Mouse (Mus musculus) forebrain, embryonic 14.5 days (tissue): ENCODE results near the gene Orai1. TPM values are rescaled to one million over a fixed set of nuclear protein-coding genes. Genes with fewer than 3 reads are reported as not detected.

Experiments used
- ATAC-seq: fragments of 200-750 bp; cut with Nextera tagmentation; 2 replicates; pipeline ENCODE4 v1.8.0; 2017; ENCODE audit warnings: mild to moderate bottlenecking, moderate library complexity
- DNase-seq: peaks from one replicate; pipeline ENCODE4 v3.0.0-alpha.2; 2015; ENCODE audit warnings: low spot score
- H3K27ac ChIP-seq: fragments of 300-500 bp; sonication (generic); 2 replicates; pipeline ENCODE4 v1.5.1; 2014; ENCODE audit warnings: low read depth, mild to moderate bottlenecking, control low read depth, low read length, moderate library complexity
- H3K27me3 ChIP-seq: fragments of 300-500 bp; sonication (generic); replicated peaks from 2 replicates; pipeline ENCODE4 v1.6.1; 2014; ENCODE audit warnings: low read length, control low read depth, mixed read lengths; ENCODE audit not compliant: control insufficient read depth, insufficient read depth
- H3K36me3 ChIP-seq: fragments of 300-500 bp; sonication (generic); 2 replicates; pipeline ENCODE4 v1.6.1; 2014; ENCODE audit warnings: low read length, control low read depth; ENCODE audit not compliant: control insufficient read depth, insufficient read depth
- H3K4me1 ChIP-seq: fragments of 300-500 bp; sonication (generic); 2 replicates; pipeline ENCODE4 v1.6.1; 2014; ENCODE audit warnings: antibody characterized with exemption, low read length, control low read depth; ENCODE audit not compliant: control insufficient read depth, insufficient read depth
- H3K4me2 ChIP-seq: fragments of 300-500 bp; sonication (generic); 2 replicates; pipeline ENCODE4 v1.6.1; 2014; ENCODE audit warnings: mild to moderate bottlenecking, control low read depth, low read length
- H3K4me3 ChIP-seq: fragments of 300-500 bp; sonication (generic); 2 replicates; pipeline ENCODE4 v1.5.1; 2014; ENCODE audit warnings: low read depth, low read length, control low read depth
- H3K9ac ChIP-seq: fragments of 300-500 bp; sonication (generic); 2 replicates; pipeline ENCODE4 v1.6.1; 2014; ENCODE audit warnings: mild to moderate bottlenecking, low read length, control low read depth, moderate library complexity
- H3K9me3 ChIP-seq: fragments of 300-500 bp; sonication (generic); replicated peaks from 2 replicates; pipeline ENCODE4 v1.6.1; 2016; ENCODE audit warnings: low read length, control low read depth, mixed read lengths; ENCODE audit not compliant: control insufficient read depth
- WGBS: fragments of 180-500 bp; shearing (Covaris S2); extraction: QIAGEN DNeasy Blood & Tissue Kit; methylation state at CpG from one replicate; pipeline ENCODE4 v1.1.7; 2014; 5-methylcytosine and 5-hydroxymethylcytosine counted together
- polyA plus RNA-seq: library from polyadenylated mRNA; unstranded; fragments of >200 nt; fragmentation: Nextera tagmentation; extraction: Ambion mirVana; gene quantifications from 2 replicates; pipeline ENCODE4 v1.2.1, GENCODE M21; 2014

The Orai1 gene
- polyA plus RNA-seq, 1 experiment from 2014 or later: 13.8 TPM

DNA sequence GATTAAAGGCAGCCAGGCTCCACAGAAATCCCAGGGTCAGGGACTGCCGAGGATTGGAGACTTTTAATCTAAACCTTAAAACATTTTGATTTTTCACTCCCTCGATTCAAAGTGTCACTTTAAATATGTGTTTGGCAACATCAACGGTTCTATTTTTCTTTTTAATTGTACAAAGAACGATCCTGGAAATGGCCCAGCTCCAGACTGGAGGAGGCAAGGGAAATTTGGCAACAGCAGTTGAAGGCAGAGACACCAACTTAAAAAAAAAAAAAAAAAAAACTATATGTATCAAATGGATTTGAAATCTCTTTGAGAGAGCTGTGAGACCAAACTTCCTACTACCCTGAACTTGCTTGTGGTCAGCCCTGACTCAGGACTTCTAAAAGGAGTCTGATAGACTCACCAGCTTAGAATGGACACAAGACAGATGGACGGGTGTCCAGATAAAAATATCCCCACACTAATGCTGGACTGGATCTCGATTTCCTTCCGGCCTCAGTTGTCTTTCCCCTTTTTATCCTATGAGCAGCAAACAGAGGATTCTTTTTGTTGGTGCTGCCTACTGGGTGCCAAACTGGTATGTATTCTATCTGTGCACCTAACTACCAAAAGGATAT lies 5.9 kb upstream of the Orai1 start:
- ATAC-seq (no peak), DNase-seq (peak; percentile 64)
- Histone ChIP-seq H3K36me3 (no peaks in the 10 kb centered on the region), H3K4me3 (no peak overlapping the region), H3K9ac (no peak overlapping the region), H3K4me2 (no peak overlapping the region), H3K9me3 (no peaks in the 10 kb centered on the region), H3K4me1 (peaks cover 13% of the 10 kb centered on the region), H3K27ac (peak overlapping the region; percentile 65), H3K27me3 (no peaks in the 10 kb centered on the region)
- 65% methylated on average over 7 of the region's 7 CpGs for WGBS

DNA sequence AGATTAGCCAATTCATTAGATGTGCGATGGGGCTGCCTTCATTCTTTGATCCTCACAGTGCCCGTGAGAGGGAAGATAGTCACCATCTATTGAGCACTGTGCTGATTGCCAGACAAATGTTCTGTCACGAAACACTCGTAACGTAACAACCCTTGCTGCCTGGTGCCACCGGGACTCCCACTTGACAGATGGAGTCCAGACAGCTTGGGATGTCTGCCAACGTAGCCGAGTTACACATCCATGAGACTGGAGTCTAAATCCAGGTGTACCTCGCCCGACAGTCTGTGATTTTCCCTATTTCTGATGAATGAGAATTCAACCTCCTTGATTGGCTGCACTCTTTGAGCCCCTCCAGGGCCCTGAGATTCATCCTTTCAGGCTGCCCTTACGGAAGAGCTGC lies 5.0 kb upstream of the Orai1 start:
- peak; percentile 85 for DNase-seq
- no peaks in the 10 kb centered on the region for H3K9me3 ChIP-seq
- no peak overlapping the region for H3K4me3 ChIP-seq
- peak; percentile 21; the same call in 1 of the 2 replicates for ATAC-seq
- H3K9ac ChIP-seq: no peak overlapping the region
- H3K36me3 ChIP-seq: no peaks in the 10 kb centered on the region
- H3K4me2 ChIP-seq: no peak overlapping the region
- peak overlapping the region; percentile 65 for H3K27ac ChIP-seq
- peaks cover 13% of the 10 kb centered on the region for H3K4me1 ChIP-seq
- no peaks in the 10 kb centered on the region for H3K27me3 ChIP-seq
- 51% methylated on average over 11 of the region's 11 CpGs for WGBS

DNA sequence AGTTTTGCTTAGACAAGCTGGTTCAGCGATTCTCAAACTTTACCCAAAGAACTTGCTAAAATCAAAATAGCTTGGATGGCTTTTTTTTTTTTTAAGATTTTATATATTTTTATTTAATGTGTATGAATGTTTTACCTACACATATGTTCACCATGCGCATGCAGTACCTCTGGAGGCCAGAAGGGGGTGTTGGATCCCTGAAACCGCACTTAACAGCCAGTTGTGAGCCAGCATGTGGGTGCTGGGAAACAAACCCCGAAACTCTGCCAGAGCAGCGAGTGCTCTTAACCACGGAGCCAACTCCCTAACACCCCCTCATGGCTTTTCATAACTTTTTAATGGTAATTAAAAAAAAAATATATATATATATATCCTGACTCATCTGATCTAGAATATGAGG lies 4.1 kb upstream of the Orai1 start:
- ATAC-seq (no peak), DNase-seq (no peak)
- H3K9me3 ChIP-seq: no peaks in the 10 kb centered on the region
- H3K9ac ChIP-seq: no peak overlapping the region
- no peak overlapping the region for H3K27ac ChIP-seq
- no peaks in the 10 kb centered on the region for H3K27me3 ChIP-seq
- H3K4me2 ChIP-seq: no peak overlapping the region
- H3K4me3 ChIP-seq: no peak overlapping the region
- peaks cover 15% of the 10 kb centered on the region for H3K4me1 ChIP-seq
- no peaks in the 10 kb centered on the region for H3K36me3 ChIP-seq
- WGBS: 89% methylated on average over 6 of the region's 6 CpGs

DNA sequence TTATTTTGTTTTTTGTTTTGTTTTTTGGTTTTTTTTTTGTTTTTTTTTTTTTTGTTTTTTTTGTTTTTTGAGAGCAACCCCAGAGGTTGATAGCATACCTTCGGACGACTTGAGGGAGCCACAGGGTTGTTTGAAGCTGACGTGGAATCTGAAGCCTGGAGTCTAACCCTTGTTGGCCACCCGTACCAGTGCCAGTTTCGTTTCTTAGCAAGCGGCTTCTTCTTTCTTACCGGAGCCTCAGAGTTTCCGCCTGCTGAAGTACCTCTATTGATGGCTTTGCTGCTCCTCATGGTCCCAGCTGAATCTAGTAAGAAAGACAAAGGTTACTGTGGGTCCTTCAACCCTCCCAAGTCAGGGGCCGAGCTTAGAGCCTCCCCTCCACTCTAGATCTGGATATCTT lies 3.2 kb upstream of the Orai1 start:
- no peak overlapping the region for H3K4me3 ChIP-seq
- ATAC-seq: no peak

DNA sequence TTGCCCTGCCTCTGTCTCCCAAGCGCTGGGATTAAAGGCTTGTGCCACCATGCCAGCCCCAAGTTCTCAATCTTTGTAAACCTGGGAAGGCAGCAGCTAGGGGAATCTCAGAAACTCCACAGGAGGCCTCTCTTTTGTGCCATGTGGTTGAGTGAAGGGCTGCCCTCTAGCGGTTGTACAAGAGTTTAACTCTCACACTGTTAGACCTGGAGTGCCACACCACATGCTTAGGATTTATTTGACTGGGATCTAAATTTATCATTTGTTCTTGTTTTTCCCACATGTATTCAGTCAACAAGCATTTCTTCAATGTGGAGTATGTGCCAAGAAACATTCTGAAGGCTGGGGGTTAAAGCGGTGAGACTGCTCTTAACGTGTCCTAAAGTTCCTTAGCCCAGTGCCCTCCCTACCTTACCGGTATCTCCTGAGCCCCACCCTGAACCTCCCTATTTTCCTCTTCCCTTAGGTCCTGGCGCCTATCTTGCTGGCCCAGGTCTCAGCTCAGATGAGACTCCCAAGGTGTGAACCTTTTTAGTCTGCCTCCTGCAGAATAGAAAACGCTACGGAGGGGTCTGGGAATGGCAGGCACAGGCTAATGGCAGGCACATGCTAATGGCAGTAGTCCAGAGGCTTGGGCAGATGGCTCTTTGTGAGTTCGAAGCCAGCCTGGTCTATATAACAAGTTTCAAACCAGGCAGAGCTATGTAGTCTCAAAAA lies 1.1 kb upstream of the Orai1 start:
- H3K27ac ChIP-seq: no peak overlapping the region
- H3K4me3 ChIP-seq: no peak overlapping the region
- DNase-seq (peak; percentile 91), ATAC-seq (peak; percentile 38)
- no peak overlapping the region for H3K9ac ChIP-seq
- H3K4me1 ChIP-seq: peaks cover 19% of the 10 kb centered on the region
- no peaks in the 10 kb centered on the region for H3K27me3 ChIP-seq
- no peaks in the 10 kb centered on the region for H3K9me3 ChIP-seq
- no peak overlapping the region for H3K4me2 ChIP-seq
- H3K36me3 ChIP-seq: no peaks in the 10 kb centered on the region
- 54% methylated on average over 9 of the region's 9 CpGs for WGBS

More for the DNA sequence above, 3.2 kb upstream of the Orai1 start:
- peaks cover 15% of the 10 kb centered on the region for H3K4me1 ChIP-seq
- no peak overlapping the region for H3K9ac ChIP-seq
- no peaks in the 10 kb centered on the region for H3K36me3 ChIP-seq
- H3K27me3 ChIP-seq: no peaks in the 10 kb centered on the region
- no peaks in the 10 kb centered on the region for H3K9me3 ChIP-seq
- WGBS: 94% methylated on average over 9 of the region's 9 CpGs
- H3K4me2 ChIP-seq: no peak overlapping the region
- no peak for DNase-seq
- H3K27ac ChIP-seq: no peak overlapping the region

DNA sequence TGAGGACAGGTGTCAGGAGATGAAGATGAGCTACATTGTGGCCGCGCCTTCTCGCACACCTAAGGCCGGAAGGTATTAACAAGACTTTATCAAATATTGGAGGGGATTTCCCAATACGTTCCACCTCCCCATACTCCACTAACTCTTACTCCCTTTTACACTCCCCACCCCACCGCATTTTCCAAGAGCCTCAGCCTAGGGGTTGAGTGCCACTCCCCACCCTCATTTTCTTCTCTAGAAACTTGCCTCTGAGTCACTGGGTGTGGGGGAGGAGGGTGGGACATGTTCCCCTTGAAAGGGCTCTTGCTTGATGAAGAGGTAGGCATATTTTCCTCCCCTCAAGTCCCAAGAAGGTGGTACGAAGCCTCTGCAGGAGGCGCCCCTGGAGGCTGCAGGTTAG lies 1.0 kb downstream of the Orai1 start:
- 25% methylated on average over 8 of the region's 8 CpGs for WGBS
- Histone ChIP-seq H3K4me1 (peaks cover 20% of the 10 kb centered on the region), H3K9ac (peak overlapping the region; percentile 77), H3K27me3 (no peaks in the 10 kb centered on the region), H3K4me2 (peak overlapping the region; percentile 86), H3K9me3 (no peaks in the 10 kb centered on the region), H3K4me3 (peak overlapping the region; percentile 70), H3K27ac (0 out of 2 replicates have a peak overlapping the region, but pooled peaks have one; percentile 90), H3K36me3 (no peaks in the 10 kb centered on the region)
- DNase-seq (no peak), ATAC-seq (no peak)

DNA sequence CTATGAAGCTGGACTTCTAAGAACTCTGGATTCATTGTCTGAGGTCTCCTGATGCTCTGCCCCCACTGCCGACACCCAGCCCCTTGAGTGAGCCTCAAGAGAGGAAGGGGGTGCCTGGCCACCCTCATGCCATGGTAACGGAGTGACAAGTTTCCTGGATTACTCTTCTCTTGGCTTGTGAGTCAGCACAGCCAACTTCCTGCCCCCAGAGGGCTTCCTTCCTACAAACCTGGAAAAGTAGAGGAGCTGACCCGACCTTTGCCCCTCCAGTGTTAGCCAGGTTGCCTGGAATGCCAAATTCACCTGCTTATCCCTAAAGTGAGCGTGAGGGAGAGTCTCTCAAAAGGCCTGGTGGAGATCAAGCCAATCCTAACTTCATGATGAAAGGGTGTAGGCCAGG lies 2.6 kb downstream of the Orai1 start:
- H3K4me3 ChIP-seq: no peak overlapping the region
- H3K27ac ChIP-seq: no peak overlapping the region
- H3K36me3 ChIP-seq: no peaks in the 10 kb centered on the region
- 88% methylated on average over 4 of the region's 4 CpGs for WGBS
- DNase-seq (no peak), ATAC-seq (no peak)
- H3K27me3 ChIP-seq: no peaks in the 10 kb centered on the region
- peaks cover 20% of the 10 kb centered on the region for H3K4me1 ChIP-seq
- H3K4me2 ChIP-seq: no peak overlapping the region
- H3K9ac ChIP-seq: no peak overlapping the region
- no peaks in the 10 kb centered on the region for H3K9me3 ChIP-seq

DNA sequence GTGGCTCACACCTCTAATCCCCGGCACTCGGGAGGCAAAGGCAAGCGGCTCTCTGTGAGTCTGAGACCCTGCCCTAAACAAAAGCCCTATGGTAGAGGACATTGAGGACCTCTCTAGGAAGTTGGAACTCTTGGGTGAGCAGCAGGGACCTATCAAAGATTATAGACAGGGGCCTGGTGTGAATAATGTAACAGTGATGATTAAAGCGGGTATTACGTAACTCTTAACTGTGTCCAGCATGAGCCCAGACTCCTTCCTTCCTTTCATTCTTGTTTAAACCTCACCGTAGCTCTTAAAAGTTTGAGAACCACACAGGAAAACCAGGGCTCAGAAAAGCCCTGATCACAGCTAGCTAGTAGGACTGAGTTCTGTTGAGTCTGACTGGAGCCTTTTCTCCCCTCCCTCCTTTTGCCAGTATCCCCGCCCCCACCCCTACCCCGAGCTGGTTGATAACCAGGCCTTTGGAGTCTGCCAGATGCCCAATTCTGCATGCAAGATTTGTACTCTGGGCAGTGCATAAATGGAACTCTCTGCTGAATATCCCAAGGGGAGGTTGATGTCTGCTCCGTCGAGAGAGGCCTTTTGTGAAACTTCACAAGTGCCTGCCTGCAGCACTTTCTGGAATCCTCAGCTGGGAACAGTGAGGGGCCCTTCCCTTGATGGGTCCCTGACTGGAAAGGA lies 4.6 kb downstream of the Orai1 start:
- Histone ChIP-seq H3K9ac (peak overlapping the region; percentile 30; the same call in 1 of the 2 replicates), H3K27me3 (no peaks in the 10 kb centered on the region), H3K4me1 (peaks cover 20% of the 10 kb centered on the region), H3K9me3 (no peaks in the 10 kb centered on the region), H3K4me3 (no peak overlapping the region), H3K36me3 (no peaks in the 10 kb centered on the region), H3K27ac (peak overlapping the region; percentile 61), H3K4me2 (peak overlapping the region; percentile 13; the same call in 1 of the 2 replicates)
- DNase-seq (peak; percentile 82), ATAC-seq (peak; percentile 46)
- 33% methylated on average over 10 of the region's 10 CpGs for WGBS

DNA sequence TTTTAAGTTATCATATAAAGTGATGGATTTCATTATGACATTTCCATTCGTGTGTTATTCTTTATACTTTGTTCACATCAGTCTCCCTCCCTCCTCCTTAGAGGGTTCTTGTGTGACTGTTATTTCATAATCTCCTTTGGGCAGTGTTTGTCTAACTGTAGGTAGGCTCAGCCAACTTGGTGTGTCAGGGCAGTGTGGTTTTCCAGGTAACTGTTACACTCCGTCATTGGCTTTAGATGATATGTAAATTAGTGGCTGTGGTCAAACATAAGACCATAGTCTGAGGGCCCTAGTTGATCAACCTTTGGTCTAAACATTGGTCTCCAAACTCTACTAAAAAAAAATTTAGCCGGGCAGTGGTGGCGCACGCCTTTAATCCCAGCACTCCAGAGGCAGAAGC lies 5.6 kb downstream of the Orai1 start:
- WGBS: 90% methylated on average over 5 of the region's 5 CpGs
- Histone ChIP-seq H3K9me3 (no peaks in the 10 kb centered on the region), H3K4me2 (no peak overlapping the region), H3K27me3 (no peaks in the 10 kb centered on the region), H3K9ac (no peak overlapping the region), H3K27ac (no peak overlapping the region), H3K36me3 (no peaks in the 10 kb centered on the region), H3K4me1 (peaks cover 19% of the 10 kb centered on the region), H3K4me3 (no peak overlapping the region)
- DNase-seq (no peak), ATAC-seq (no peak)
